Mouse (Mus musculus) CH12.LX (cell line): Measurements from ENCODE around the gene Bcar1. TPM values are rescaled to one million over a fixed set of nuclear protein-coding genes. Genes with fewer than 3 reads are reported as not detected.

Source experiments
- DNase-seq: peaks from one replicate; pipeline ENCODE4 v3.0.0-alpha.2; 2013; ENCODE audit errors: extremely low read depth
- H3K27ac ChIP-seq: 2 replicates; pipeline ENCODE4 v1.5.1; 2012; ENCODE audit warnings: low read depth, mild to moderate bottlenecking, control low read depth, moderate library complexity; ENCODE audit not compliant: insufficient read depth
- H3K27me3 ChIP-seq: replicated peaks from 2 replicates; pipeline ENCODE3; 2012; ENCODE audit warnings: inconsistent platforms
- H3K36me3 ChIP-seq, 2 experiments: replicated peaks in 1 of 2; 2 replicates each; pipeline versions ENCODE3 to v1.6.1; 2012; ENCODE audit warnings: inconsistent platforms in 1 of 2, low read length in 1 of 2, mild to moderate bottlenecking in 1 of 2, mixed read lengths in 1 of 2, moderate library complexity in 1 of 2; ENCODE audit not compliant: control insufficient read depth in 1 of 2, insufficient read depth in 1 of 2
- H3K4me1 ChIP-seq, 2 experiments: 2 replicates each; pipeline ENCODE4 v1.6.1; 2012; ENCODE audit warnings: inconsistent platforms in 1 of 2, moderate library complexity in 1 of 2; ENCODE audit not compliant: insufficient read depth in 2 of 2, control insufficient read depth in 1 of 2
- H3K4me2 ChIP-seq: 2 replicates; pipeline ENCODE4 v1.6.1; 2012; ENCODE audit warnings: low read depth, mild to moderate bottlenecking, control low read depth; ENCODE audit not compliant: poor library complexity, insufficient read depth, severe bottlenecking
- H3K4me3 ChIP-seq, 3 experiments: fragments of 150-350 bp in 1 of 3; sonication (generic) in 1 of 3; replicated peaks in 1 of 3; 2 replicates each; pipeline versions ENCODE3 to v1.5.1; 2011 to 2012; ENCODE audit warnings: low read depth in 2 of 3, low read length in 2 of 3, mild to moderate bottlenecking in 2 of 3, moderate library complexity in 2 of 3, control low read depth in 1 of 3, improper control_type of control experiment in 1 of 3, inconsistent platforms in 1 of 3, mixed read lengths in 1 of 3; ENCODE audit not compliant: poor library complexity in 1 of 3
- H3K79me2 ChIP-seq: replicated peaks from 2 replicates; pipeline ENCODE4 v1.6.1; 2012; ENCODE audit warnings: mild to moderate bottlenecking, moderate library complexity; ENCODE audit not compliant: control insufficient read depth, poor library complexity, insufficient read depth, severe bottlenecking; ENCODE audit errors: extremely low read depth
- H3K9ac ChIP-seq: 2 replicates; pipeline ENCODE4 v1.6.1; 2012; ENCODE audit warnings: low read depth, mild to moderate bottlenecking, control low read depth, moderate library complexity; ENCODE audit not compliant: insufficient read depth
- H3K9me3 ChIP-seq: replicated peaks from 2 replicates; pipeline ENCODE3; 2012; ENCODE audit warnings: low read length, inconsistent platforms, mixed read lengths
- CHD2 ChIP-seq: IDR thresholded peaks from 2 replicates; pipeline ENCODE4 v1.6.1; 2011; ENCODE audit warnings: low read length, improper control_type of control experiment
- CTCF ChIP-seq, 2 experiments: IDR thresholded peaks in 1 of 2; conservative IDR thresholded peaks in 1 of 2; 2 replicates each; pipeline ENCODE4 v1.5.1; 2011 to 2012; ENCODE audit warnings: low read depth in 2 of 2, low read length in 2 of 2, improper control_type of control experiment in 1 of 2, inconsistent platforms in 1 of 2, mild to moderate bottlenecking in 1 of 2, moderate library complexity in 1 of 2
- ELF1 ChIP-seq: IDR thresholded peaks from 2 replicates; pipeline ENCODE4 v1.6.1; 2014; ENCODE audit warnings: low read depth, mild to moderate bottlenecking, inconsistent platforms, low read length, improper control_type of control experiment
- EP300 ChIP-seq: IDR thresholded peaks from 2 replicates; pipeline ENCODE4 v1.6.1; 2011; ENCODE audit warnings: low read length, improper control_type of control experiment
- ETS1 ChIP-seq: conservative IDR thresholded peaks from 2 replicates; pipeline ENCODE4 v1.6.1; 2012; ENCODE audit warnings: low read depth, mild to moderate bottlenecking, inconsistent platforms, low read length, improper control_type of control experiment, moderate library complexity
- GABPA ChIP-seq: IDR thresholded peaks from 2 replicates; pipeline ENCODE4 v1.6.1; 2012; ENCODE audit warnings: low read depth, low read length, improper control_type of control experiment, inconsistent platforms; ENCODE audit not compliant: insufficient replicate concordance
- IRF4 ChIP-seq: IDR thresholded peaks from 2 replicates; pipeline ENCODE4 v1.6.1; 2014; ENCODE audit warnings: low read depth, mild to moderate bottlenecking, inconsistent platforms, low read length, improper control_type of control experiment
- JUN ChIP-seq: IDR thresholded peaks from 2 replicates; pipeline ENCODE4 v1.6.1; 2011; ENCODE audit warnings: low read depth, mild to moderate bottlenecking, low read length, improper control_type of control experiment, moderate library complexity; ENCODE audit not compliant: insufficient read depth
- MAFK ChIP-seq: IDR thresholded peaks from 2 replicates; pipeline ENCODE4 v1.6.1; 2011; ENCODE audit warnings: low read length, improper control_type of control experiment; ENCODE audit not compliant: insufficient replicate concordance
- MAX ChIP-seq: IDR thresholded peaks from 2 replicates; pipeline ENCODE4 v1.6.1; 2011; ENCODE audit warnings: low read length, improper control_type of control experiment
- MAZ ChIP-seq: IDR thresholded peaks from 2 replicates; pipeline ENCODE4 v1.6.1; 2012; ENCODE audit warnings: low read depth, mild to moderate bottlenecking, inconsistent platforms, low read length, improper control_type of control experiment, moderate library complexity
- NELFE ChIP-seq: IDR thresholded peaks from 2 replicates; pipeline ENCODE4 v1.6.1; 2011; ENCODE audit warnings: low read depth, low read length, improper control_type of control experiment
- RAD21 ChIP-seq: IDR thresholded peaks from 2 replicates; pipeline ENCODE4 v1.6.1; 2011; ENCODE audit warnings: low read depth, mild to moderate bottlenecking, low read length, improper control_type of control experiment, moderate library complexity
- RCOR1 ChIP-seq: conservative IDR thresholded peaks from 2 replicates; pipeline ENCODE4 v1.6.1; 2012; ENCODE audit warnings: low read depth, mild to moderate bottlenecking, inconsistent platforms, low read length, improper control_type of control experiment
- SIN3A ChIP-seq: IDR thresholded peaks from 2 replicates; pipeline ENCODE4 v1.6.1; 2012; ENCODE audit warnings: low read length, improper control_type of control experiment, inconsistent platforms
- SMC3 ChIP-seq: IDR thresholded peaks from 2 replicates; pipeline ENCODE4 v1.6.1; 2011; ENCODE audit warnings: low read depth, low read length, improper control_type of control experiment
- TCF12 ChIP-seq: IDR thresholded peaks from 2 replicates; pipeline ENCODE4 v1.6.1; 2014; ENCODE audit warnings: low read depth, mild to moderate bottlenecking, inconsistent platforms, low read length, improper control_type of control experiment
- USF1 ChIP-seq: IDR thresholded peaks from 2 replicates; pipeline ENCODE4 v1.6.1; 2014; ENCODE audit warnings: low read depth, mild to moderate bottlenecking, inconsistent platforms, low read length, improper control_type of control experiment
- USF2 ChIP-seq: conservative IDR thresholded peaks from 2 replicates; pipeline ENCODE4 v1.6.1; 2011; ENCODE audit warnings: low read depth, low read length, improper control_type of control experiment
- ZMIZ1 ChIP-seq: IDR thresholded peaks from 2 replicates; pipeline ENCODE4 v1.6.1; 2012; ENCODE audit warnings: low read depth, mild to moderate bottlenecking, inconsistent platforms, low read length, improper control_type of control experiment
- dilution Hi-C: fragments of 300-500 bp; cut with MboI; formaldehyde crosslinking; loops from 2 replicates; pipeline ENCODE4 v1.14.3; 2020; ENCODE audit warnings: low sequenced_read_pairs; ENCODE audit not compliant: extremely low pct_unique_long_range_greater_than_20kb, extremely low pct_ligation_motif_present
- in situ Hi-C: fragments of 300-500 bp; cut with MboI; formaldehyde crosslinking; loops from 3 replicates; pipeline ENCODE4 v1.14.3; 2019; ENCODE audit warnings: low sequenced_read_pairs, low pct_ligation_motif_present, low pct_unique_long_range_greater_than_20kb, mixed read lengths
- polyA plus RNA-seq: library from polyadenylated mRNA; unstranded; fragments of >175 nt; gene quantifications from 2 replicates; pipeline ENCODE4 v1.2.1, GENCODE M21; 2012; ENCODE audit warnings: low read depth; ENCODE audit not compliant: insufficient read length
- total RNA-seq, 2 experiments: library from RNA; depleted of rRNA; stranded (reverse); fragments of 300-350 nt in 1 of 2; fragments of >200 nt in 1 of 2; gene quantifications; 2 replicates each; pipeline ENCODE4 v1.2.3; 2012 to 2014

The Bcar1 gene
- total and polyA plus RNA-seq, 3 experiments, result 0.97 to 2.1 (median 1.2) TPM

DNA sequence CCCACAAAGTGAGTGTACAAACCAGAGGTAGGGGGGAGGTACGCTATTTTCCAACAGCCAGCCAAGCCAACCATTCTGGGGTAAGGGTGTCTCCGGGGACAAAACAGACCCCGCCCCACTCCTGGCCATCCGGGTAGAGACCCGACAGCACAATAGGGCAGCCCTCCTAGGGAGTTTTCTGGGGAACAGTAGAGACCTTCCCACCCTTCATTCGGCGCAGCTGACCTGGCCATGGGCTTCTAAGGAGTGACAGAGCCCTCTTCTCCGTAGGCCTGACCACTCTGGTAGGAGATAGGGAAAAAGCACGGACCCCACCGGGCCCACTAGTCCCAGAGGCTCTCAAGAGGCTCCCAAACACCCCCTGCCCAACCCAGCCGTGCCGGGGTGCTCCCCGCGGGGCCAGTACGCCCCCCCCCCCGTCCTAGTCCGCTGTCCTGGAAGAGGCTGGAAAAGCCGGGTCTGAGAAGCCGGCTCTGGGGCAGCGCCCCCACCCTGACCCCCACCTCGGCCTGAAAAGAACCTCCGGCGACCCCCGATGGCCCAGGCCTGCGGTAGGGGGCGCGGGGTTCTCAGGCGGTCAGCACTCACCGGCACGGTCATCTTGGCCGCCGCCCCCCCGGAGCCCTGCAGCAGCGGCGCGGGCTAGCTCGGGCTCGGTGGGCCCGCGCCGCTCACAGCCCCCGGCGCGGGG, 363 bp downstream of the Bcar1 start:
- H3K4me2 ChIP-seq, result no peak overlapping the region
- peaks cover 67% of the 10 kb centered on the region for H3K27me3 ChIP-seq
- peaks cover 0 to 2% of the 10 kb centered on the region in 2 experiments; a peak in 1 of 4 replicates for H3K4me1 ChIP-seq
- H3K79me2 ChIP-seq, result no peaks in the 10 kb centered on the region
- no peak for DNase-seq
- no peaks in the 10 kb centered on the region for H3K36me3 ChIP-seq
- no peak overlapping the region for H3K4me3 ChIP-seq
- dilution Hi-C loops, result no loop called here
- in situ Hi-C loops, result no loop called here
- H3K9ac ChIP-seq, result no peak overlapping the region
- TF ChIP-seq SMC3, result no peak
- H3K9me3 ChIP-seq, result peaks cover 3% of the 10 kb centered on the region
- H3K27ac ChIP-seq, result no peak overlapping the region

DNA sequence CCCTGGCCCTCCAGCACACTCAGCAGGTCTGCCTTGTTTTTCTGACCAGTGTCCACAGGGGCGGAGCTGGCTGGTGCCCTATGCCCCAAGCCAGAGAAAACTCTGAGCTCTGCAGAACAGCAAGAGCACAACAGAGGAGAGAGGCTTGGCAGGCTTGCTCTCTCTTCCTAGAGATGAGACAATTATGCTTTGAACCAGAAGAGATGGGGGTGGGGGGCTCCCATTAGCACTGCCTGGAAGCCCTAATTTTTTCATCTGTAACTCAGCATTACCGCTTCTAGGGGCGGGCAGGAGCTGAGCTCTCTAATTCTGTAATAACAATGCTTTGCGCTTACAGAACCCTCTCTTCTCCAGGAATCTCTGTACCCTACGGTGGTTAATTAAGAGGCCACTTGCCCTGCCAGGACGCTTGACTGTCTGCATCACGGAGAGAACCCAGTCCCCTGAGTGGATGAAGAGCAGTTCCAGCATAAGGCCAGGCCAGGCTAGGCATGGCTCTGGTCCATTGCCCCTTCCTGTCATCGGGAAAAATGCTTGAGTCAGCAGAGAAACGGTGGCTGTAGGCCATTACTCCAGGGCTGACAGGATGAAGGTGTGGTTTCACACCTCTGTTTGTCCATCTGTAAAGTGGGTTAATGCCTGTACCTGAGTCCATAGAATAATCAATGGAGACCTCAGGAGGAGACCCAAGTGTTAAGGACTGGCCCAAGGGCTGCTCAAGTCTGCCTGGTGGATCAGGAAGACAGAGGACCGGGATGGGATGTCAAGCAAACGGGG, 1.2 kb downstream of the Bcar1 start:
- Histone ChIP-seq H3K36me3 (no peaks in the 10 kb centered on the region), H3K4me1 (peaks cover 0 to 2% of the 10 kb centered on the region in 2 experiments; a peak in 1 of 4 replicates), H3K4me2 (no peak overlapping the region), H3K9ac (no peak overlapping the region), H3K27ac (no peak overlapping the region), H3K79me2 (no peaks in the 10 kb centered on the region), H3K9me3 (peaks cover 3% of the 10 kb centered on the region), H3K4me3 (no peak overlapping the region), H3K27me3 (peaks cover 72% of the 10 kb centered on the region)
- in situ Hi-C loops, result no loop called here
- dilution Hi-C loops, result no loop called here
- no peak for TF ChIP-seq RAD21
- TF ChIP-seq SMC3, result no peak
- TF ChIP-seq MAZ, result no peak
- TF ChIP-seq CHD2, result no peak
- no peak for TF ChIP-seq ZMIZ1
- TF ChIP-seq IRF4, result no peak
- TF ChIP-seq RCOR1, result no peak
- TF ChIP-seq SIN3A, result no peak
- no peak for TF ChIP-seq NELFE
- TF ChIP-seq CTCF (conservative IDR thresholded peaks at IDR 0.05 in 1 of 2, IDR thresholded peaks at IDR 0.05 in 1 of 2; ENCODE audit: low read depth in 2 of 2, low read length in 2 of 2), result no peak
- TF ChIP-seq GABPA, result no peak
- no peak for TF ChIP-seq USF2
- no peak for TF ChIP-seq MAFK
- TF ChIP-seq ETS1, result no peak
- no peak for TF ChIP-seq TCF12
- TF ChIP-seq EP300, result no peak
- TF ChIP-seq MAX, result no peak
- TF ChIP-seq ELF1, result no peak
- TF ChIP-seq JUN, result no peak
- TF ChIP-seq USF1, result no peak
- no peak for DNase-seq
